In genomic region chr7:102042314-102042713, GRCm38 (mm10) we compare ENCODE assay signal across 34 mouse cellular contexts. TPM values are rescaled to one million over a fixed set of nuclear protein-coding genes. Genes with fewer than 3 reads are reported as not detected.
DNase-seq lines count a peak whose midpoint lies in the region; ATAC-seq lines count a peak whose summit lies in the region.
"Had no signal": no experiment of that assay in that cellular context is flagged by ENCODE, and none has a peak within 500 bp of the region (broad histone marks: within the 10 kb centered on the region; RNA-seq: fewer than 3 reads in every experiment).

No protein-coding gene starts in this region.

- no peaks in the 10 kb centered on the region for H3K27me3 ChIP-seq in kidney, embryonic 15.5 days
- H3K27me3 ChIP-seq: CH12.LX; embryonic facial prominence, embryonic 12.5 days; heart, embryonic 13.5 days; hindbrain, embryonic 15.5 days; limb, embryonic 12.5 days; liver, embryonic 12.5 days; megakaryocyte, embryonic 14.5 days; midbrain, embryonic 12.5 days; neural tube, embryonic 13.5 days had no signal

- no peak overlapping the region for H3K4me3 ChIP-seq in kidney, embryonic 15.5 days (replicated peaks)
- H3K4me3 ChIP-seq: embryonic facial prominence, embryonic 12.5 days; gastrocnemius, adult 2 months; heart, embryonic 13.5 days; hindbrain, embryonic 10.5 days; hindbrain, embryonic 15.5 days; limb, embryonic 12.5 days; liver, embryonic 12.5 days; megakaryocyte, embryonic 14.5 days; midbrain, embryonic 12.5 days; neural tube, embryonic 13.5 days had no signal

- H3K9me3 ChIP-seq in kidney, embryonic 15.5 days (replicated peaks), result no peaks in the 10 kb centered on the region
- H3K9me3 ChIP-seq: embryonic facial prominence, embryonic 12.5 days; heart, embryonic 13.5 days; hindbrain, embryonic 10.5 days; hindbrain, embryonic 15.5 days; limb, embryonic 12.5 days; liver, embryonic 12.5 days; megakaryocyte, embryonic 14.5 days; midbrain, embryonic 12.5 days; neural tube, embryonic 13.5 days had no signal

- H3K4me2 ChIP-seq in kidney, embryonic 15.5 days, result no peak overlapping the region
- H3K4me2 ChIP-seq: embryonic facial prominence, embryonic 12.5 days; heart, embryonic 13.5 days; hindbrain, embryonic 15.5 days; limb, embryonic 12.5 days; liver, embryonic 12.5 days; midbrain, embryonic 12.5 days; neural tube, embryonic 13.5 days had no signal

- no peak overlapping the region for H3K27ac ChIP-seq in kidney, embryonic 15.5 days
- H3K27ac ChIP-seq: embryonic facial prominence, embryonic 12.5 days; gastrocnemius, adult 2 months; heart, embryonic 13.5 days; hindbrain, embryonic 10.5 days; hindbrain, embryonic 15.5 days; limb, embryonic 12.5 days; liver, embryonic 12.5 days; midbrain, embryonic 12.5 days; neural tube, embryonic 13.5 days had no signal

- peak; percentile 54 for DNase-seq in heart, adult 11 months
- DNase-seq in heart, postnatal 4 days, result no peak
- peak; percentile 20 to 66 for DNase-seq in kidney, postnatal 36 days
- DNase-seq in urinary bladder, postnatal 14 days (ENCODE audit: low spot score), result peak; percentile 24
- DNase-seq in urinary bladder, adult 18-20 months (ENCODE audit: low spot score in 2 of 2), result no peak
- no peak for DNase-seq in ovary, postnatal 10 days (ENCODE audit: low spot score)
- DNase-seq: adrenal gland, postnatal 10 days; cerebellum, adult 11-12 months; cerebellum, adult 9-11 months; embryo, embryonic 11 days; gastrocnemius, adult 2 months; gastrocnemius, postnatal 36 days; heart, postnatal 10 days; layer of hippocampus, adult 9-11 months; liver, postnatal 0 days; lung, postnatal 4 days; thymus, postnatal 4 days had no signal

- no peak overlapping the region for H3K9ac ChIP-seq in kidney, embryonic 15.5 days
- H3K9ac ChIP-seq: embryonic facial prominence, embryonic 12.5 days; heart, embryonic 13.5 days; hindbrain, embryonic 15.5 days; limb, embryonic 12.5 days; liver, embryonic 12.5 days; liver, postnatal 0 days; midbrain, embryonic 12.5 days; neural tube, embryonic 13.5 days had no signal

- no peak for ATAC-seq in kidney, embryonic 15.5 days (replicated peaks; ENCODE audit: low FRiP score)
- ATAC-seq: forebrain, embryonic 16.5 days; inflammation-experienced regulatory T-cells, adult 6 months; liver, embryonic 12.5 days; liver, postnatal 0 days had no signal

- no peaks in the 10 kb centered on the region for H3K4me1 ChIP-seq in kidney, embryonic 15.5 days
- H3K4me1 ChIP-seq: embryonic facial prominence, embryonic 12.5 days; heart, embryonic 13.5 days; hindbrain, embryonic 10.5 days; hindbrain, embryonic 15.5 days; midbrain, embryonic 12.5 days had no signal

- 75% methylated on average over 2 of the region's 2 CpGs for WGBS in kidney, embryonic 15.5 days

- peaks cover 48% of the 10 kb centered on the region for H3K36me3 ChIP-seq in kidney, embryonic 15.5 days

RNA-seq across cellular contexts. Expression of gene Rnf121, which starts 23.0 kb away (rescaled TPM):
- total RNA-seq in heart, postnatal 4 days (2021), result 10 to 100 TPM; 23.8 to 25.6 TPM
- 28.3 and 28.4 TPM in 2 replicates for polyA plus RNA-seq in kidney, embryonic 15.5 days (2015; fragmentation: Nextera tagmentation; extraction: Ambion mirVana)

RNA-seq across cellular contexts. Expression of gene Xndc1, which starts 23.0 kb away (rescaled TPM):
- total RNA-seq in heart, postnatal 4 days (2021), result 10 to 100 TPM; 13.2 to 13.3 TPM
- polyA plus RNA-seq in kidney, embryonic 15.5 days (2015; fragmentation: Nextera tagmentation; extraction: Ambion mirVana), result 33.9 and 39.0 TPM in 2 replicates

RNA-seq across cellular contexts. Expression of gene Xntrpc, which starts 23.2 kb away (rescaled TPM):
- total RNA-seq in heart, postnatal 4 days (2021), result 1 to 10 TPM in 1 of 2 experiments, under 1 TPM in 1; 0.90 to 1.1 TPM
- polyA plus RNA-seq in kidney, embryonic 15.5 days (2015; fragmentation: Nextera tagmentation; extraction: Ambion mirVana), result 1.6 and 1.7 TPM in 2 replicates

RNA-seq across cellular contexts. Expression of gene Il18bp, which starts 23.8 kb away (rescaled TPM):
- total RNA-seq in heart, postnatal 4 days (2021), result 1 to 10 TPM; 3.6 to 4.1 TPM
- 2.5 and 3.0 TPM in 2 replicates for polyA plus RNA-seq in kidney, embryonic 15.5 days (2015; fragmentation: Nextera tagmentation; extraction: Ambion mirVana)

RNA-seq across cellular contexts. Expression of gene Trpc2, which starts 40.6 kb away (rescaled TPM):
- under 1 TPM; 0.36 to 0.50 TPM for total RNA-seq in heart, postnatal 4 days (2021)
- polyA plus RNA-seq in kidney, embryonic 15.5 days (2015; fragmentation: Nextera tagmentation; extraction: Ambion mirVana), result not detected in 2 replicates
- polyA plus RNA-seq: C2C12; forebrain, embryonic 11.5 days; heart, embryonic 13.5 days; hindbrain, embryonic 10.5 days; hindbrain, embryonic 15.5 days; limb, embryonic 12.5 days; liver, embryonic 12.5 days; liver, postnatal 0 days; midbrain, embryonic 12.5 days; testis, adult 2 months; thymus, postnatal 0 days had no signal

Comparison
In these comparisons a context has a peak if more than half of its experiments do, and no peak if none do; other contexts are left out.
1. DNase-seq: peak in heart, adult 11 months (single experiment), kidney, postnatal 36 days (2 of 2) and urinary bladder, postnatal 14 days (single experiment); none in heart, postnatal 4 days (single experiment), urinary bladder, adult 18-20 months (0 of 2) and ovary, postnatal 10 days (single experiment).